Mouse (Mus musculus): ENCODE data around the gene Dab1.

Dab1 gene

GRCm38 (mm10) chr4:104775601-104776000 lies 1156.4 kb downstream of the Dab1 start:
- no peak for DNase-seq (ENCODE audit: extremely low read depth, insufficient read length, low spot score)

GRCm38 (mm10) chr4:104779460-104779859 lies 1160.3 kb downstream of the Dab1 start:
- DNase-seq (ENCODE audit: extremely low read depth, insufficient read length, low spot score) = no peak

- DNase-seq (ENCODE audit: extremely low read depth, insufficient read length, low spot score) = no peak
Measured at GRCm38 (mm10) chr4:104781441-104781840, 1162.3 kb downstream of the Dab1 start.

- no peak for DNase-seq (ENCODE audit: extremely low read depth, insufficient read length, low spot score)
Measured at GRCm38 (mm10) chr4:104782346-104782745, 1163.2 kb downstream of the Dab1 start.

- DNase-seq (ENCODE audit: extremely low read depth, insufficient read length, low spot score) = no peak
Measured at GRCm38 (mm10) chr4:104792111-104792510, 1173.0 kb downstream of the Dab1 start.
